Mouse (Mus musculus) kidney, embryonic 14.5 days (tissue): ENCODE data around the gene Mob3c. TPM values are rescaled to one million over a fixed set of nuclear protein-coding genes. Genes with fewer than 3 reads are reported as not detected.

Experiments
- ATAC-seq: fragments of 200-750 bp; cut with Nextera tagmentation; 2 replicates; pipeline ENCODE4 v1.8.0; 2017; ENCODE audit warnings: moderate number of reproducible peaks, mild to moderate bottlenecking, moderate TSS enrichment, moderate library complexity; ENCODE audit not compliant: low FRiP score, low TSS enrichment
- H3K27ac ChIP-seq: fragments of 300-500 bp; sonication (generic); 2 replicates; pipeline ENCODE4 v1.5.1; 2014; ENCODE audit warnings: low read depth, mild to moderate bottlenecking, low read length, moderate library complexity, mixed read lengths
- H3K27me3 ChIP-seq: fragments of 300-500 bp; sonication (generic); 2 replicates; pipeline ENCODE4 v1.6.1; 2014; ENCODE audit warnings: mild to moderate bottlenecking, low read length; ENCODE audit not compliant: control insufficient read depth, insufficient read depth
- H3K36me3 ChIP-seq: fragments of 300-500 bp; sonication (generic); 2 replicates; pipeline ENCODE4 v1.6.1; 2014; ENCODE audit warnings: low read length, mixed read lengths; ENCODE audit not compliant: control insufficient read depth, insufficient read depth
- H3K4me1 ChIP-seq: fragments of 300-500 bp; sonication (generic); 2 replicates; pipeline ENCODE4 v1.6.1; 2014; ENCODE audit warnings: low read length, mixed read lengths; ENCODE audit not compliant: control insufficient read depth, insufficient read depth
- H3K4me2 ChIP-seq: fragments of 300-500 bp; sonication (generic); replicated peaks from 2 replicates; pipeline ENCODE4 v1.6.1; 2014; ENCODE audit warnings: low read depth, mild to moderate bottlenecking, low read length
- H3K4me3 ChIP-seq: fragments of 300-500 bp; sonication (generic); 2 replicates; pipeline ENCODE4 v1.5.1; 2014; ENCODE audit warnings: mild to moderate bottlenecking, low read length
- H3K9ac ChIP-seq: fragments of 300-500 bp; sonication (generic); 2 replicates; pipeline ENCODE4 v1.6.1; 2014; ENCODE audit warnings: low read depth, mild to moderate bottlenecking, low read length, moderate library complexity
- H3K9me3 ChIP-seq: fragments of 300-500 bp; sonication (generic); 2 replicates; pipeline ENCODE4 v1.6.1; 2016; ENCODE audit warnings: low read length; ENCODE audit not compliant: control insufficient read depth
- WGBS: fragments of 180-500 bp; shearing (Covaris S2); extraction: QIAGEN DNeasy Blood & Tissue Kit; methylation state at CpG from one replicate; pipeline ENCODE4 v1.1.7; 2014; 5-methylcytosine and 5-hydroxymethylcytosine counted together
- polyA plus RNA-seq: library from polyadenylated mRNA; unstranded; fragments of >200 nt; fragmentation: Nextera tagmentation; extraction: Ambion mirVana; gene quantifications from 2 replicates; pipeline ENCODE4 v1.2.1, GENCODE M21; 2014

Gene Mob3c
- polyA plus RNA-seq, 1 experiment from 2014 or later: 9.9 TPM

DNA sequence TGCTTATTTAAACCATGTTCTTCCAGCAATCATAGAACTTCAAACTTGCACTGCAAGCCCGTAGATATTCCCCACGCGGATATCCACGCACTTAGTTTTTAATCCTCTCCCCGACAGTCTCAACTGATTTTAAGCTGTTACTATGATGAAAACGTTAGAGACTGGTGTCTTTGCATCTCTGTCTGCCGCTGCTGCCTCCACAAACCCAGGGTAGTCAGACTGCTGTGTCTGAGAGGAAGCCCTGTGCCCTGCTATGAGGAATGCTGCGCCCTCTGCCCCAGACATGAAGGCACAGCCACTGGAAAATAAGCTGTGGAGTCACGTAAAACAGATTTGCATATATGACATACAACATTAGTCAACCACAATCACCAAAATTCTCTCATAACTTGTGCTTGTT lies 50.9 kb downstream of the Mob3c start:
- Histone ChIP-seq H3K4me3 (no peak overlapping the region), H3K9me3 (no peaks in the 10 kb centered on the region), H3K27me3 (no peaks in the 10 kb centered on the region), H3K36me3 (no peaks in the 10 kb centered on the region; the same call in 1 of the 2 replicates), H3K27ac (no peak overlapping the region), H3K9ac (no peak overlapping the region), H3K4me1 (peaks cover 9% of the 10 kb centered on the region), H3K4me2 (no peak overlapping the region)
- ATAC-seq: no peak
- WGBS: 49% methylated on average over 9 of the region's 9 CpGs

DNA sequence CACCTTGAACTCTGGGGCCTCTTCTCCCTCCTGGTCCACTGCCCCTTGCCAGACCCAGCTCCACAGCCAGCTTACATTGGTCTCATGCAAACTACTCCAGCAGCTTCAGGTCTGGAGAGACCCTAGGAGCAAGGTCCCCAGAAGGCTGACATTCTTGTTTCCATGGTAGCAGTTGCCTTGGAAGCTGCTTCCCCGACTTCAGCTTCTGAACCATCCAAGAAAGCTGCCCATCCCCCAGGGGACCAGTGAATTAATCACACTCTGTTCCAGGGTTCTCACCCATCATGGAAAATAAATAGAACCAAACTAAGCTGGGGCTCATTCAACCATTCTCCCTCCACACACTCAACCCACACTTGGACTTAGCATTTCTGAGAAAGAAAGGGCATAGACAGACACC lies 53.3 kb downstream of the Mob3c start:
- no peak overlapping the region for H3K4me2 ChIP-seq
- H3K27ac ChIP-seq: no peak overlapping the region
- WGBS: 27% methylated on average over 1 of the region's 1 CpGs
- ATAC-seq: no peak
- H3K4me1 ChIP-seq: peaks cover 9% of the 10 kb centered on the region
- no peaks in the 10 kb centered on the region for H3K9me3 ChIP-seq
- H3K9ac ChIP-seq: no peak overlapping the region
- no peak overlapping the region for H3K4me3 ChIP-seq
- no peaks in the 10 kb centered on the region for H3K36me3 ChIP-seq
- no peaks in the 10 kb centered on the region for H3K27me3 ChIP-seq

DNA sequence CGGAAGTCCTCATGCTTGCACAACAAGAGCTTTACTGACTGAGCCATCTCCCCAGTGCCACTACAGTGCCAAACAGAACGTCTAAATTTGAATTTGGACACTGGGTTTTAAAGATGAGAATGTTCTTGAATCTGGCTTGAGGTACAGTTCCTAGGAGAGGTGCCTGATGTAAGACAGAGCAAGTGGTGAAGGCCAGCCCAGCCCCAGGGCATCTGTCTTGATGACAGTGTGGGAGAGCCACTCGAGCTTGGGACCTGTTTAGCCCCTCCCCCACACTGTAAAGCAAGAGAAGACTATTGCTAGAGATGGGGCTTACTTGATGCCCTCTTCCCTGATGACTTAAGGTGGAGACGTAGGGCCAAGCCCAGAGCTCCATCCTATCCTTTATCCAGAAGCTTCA lies 54.3 kb downstream of the Mob3c start:
- H3K9ac ChIP-seq: no peak overlapping the region
- ATAC-seq: no peak
- peaks cover 9% of the 10 kb centered on the region for H3K4me1 ChIP-seq
- no peak overlapping the region for H3K27ac ChIP-seq
- no peak overlapping the region for H3K4me3 ChIP-seq
- WGBS: 57% methylated on average over 4 of the region's 4 CpGs
- H3K27me3 ChIP-seq: no peaks in the 10 kb centered on the region
- H3K36me3 ChIP-seq: no peaks in the 10 kb centered on the region
- H3K9me3 ChIP-seq: no peaks in the 10 kb centered on the region
- no peak overlapping the region for H3K4me2 ChIP-seq

DNA sequence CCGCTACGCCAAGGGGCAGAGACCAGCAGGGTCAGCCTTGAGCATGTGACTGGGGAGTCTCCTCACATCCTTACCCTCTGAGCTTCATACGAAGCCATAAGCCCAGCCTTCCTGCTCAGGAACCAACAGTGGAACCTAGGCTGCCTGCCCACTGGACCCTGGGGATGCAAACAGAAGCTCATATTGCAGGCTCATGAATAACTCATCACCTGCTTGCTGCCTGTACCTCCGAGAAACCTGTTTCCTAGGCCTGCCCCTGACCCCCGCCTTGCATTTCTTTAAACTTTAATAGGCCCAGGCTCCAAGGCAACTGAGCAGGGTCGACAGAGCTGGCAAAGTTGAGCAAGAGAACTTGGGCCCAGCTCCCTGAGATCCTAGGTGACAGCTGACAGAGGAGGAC lies 56.1 kb downstream of the Mob3c start, which contains the start of gene Kncn:
TSS of gene Kncn (plus strand) at position 379 of the 400 bp plus-strand sequence.
- no peak for ATAC-seq
- Histone ChIP-seq H3K4me2 (no peak within 1 kb of the TSS), H3K27ac (no peak within 1 kb of the TSS), H3K9me3 (no peaks in the 10 kb centered on the region), H3K4me1 (no peaks in the 10 kb centered on the region), H3K27me3 (no peaks in the 10 kb centered on the region), H3K9ac (no peak within 1 kb of the TSS), H3K4me3 (no peak within 1 kb of the TSS), H3K36me3 (no peaks in the 10 kb centered on the region)
- 55% methylated on average over 6 of the region's 6 CpGs for WGBS

Other genes with a start within 250 kb of the Mob3c start
- not detected in 2 replicates for gene Cyp4a32, start 227.1 kb upstream of the Mob3c start, polyA plus RNA-seq
- 1.9 and 3.1 TPM in 2 replicates for gene Cyp4b1, start 180.4 kb upstream of the Mob3c start, polyA plus RNA-seq
- 35.4 and 54.1 TPM in 2 replicates for gene Efcab14, start 90.3 kb upstream of the Mob3c start, polyA plus RNA-seq
- gene Tex38, start 47.1 kb upstream of the Mob3c start, polyA plus RNA-seq: 0.26 TPM in 1 of 2 replicates, not detected in the other
- 55.8 and 63.5 TPM in 2 replicates for gene Atpaf1, start 43.3 kb upstream of the Mob3c start, polyA plus RNA-seq
- gene Mknk1, start 11.1 kb downstream of the Mob3c start, polyA plus RNA-seq: 17.6 and 19.6 TPM in 2 replicates
- not detected in 2 replicates for gene Kncn, start 56.3 kb downstream of the Mob3c start, polyA plus RNA-seq
- not detected in 2 replicates for gene 6430628N08Rik, start 62.6 kb downstream of the Mob3c start, polyA plus RNA-seq
- not detected in 2 replicates for gene Dmbx1, start 111.8 kb downstream of the Mob3c start, polyA plus RNA-seq
- 5.2 and 8.7 TPM in 2 replicates for gene Faah, start 189.8 kb downstream of the Mob3c start, polyA plus RNA-seq
- gene Nsun4, start 225.8 kb downstream of the Mob3c start, polyA plus RNA-seq: 17.1 and 24.1 TPM in 2 replicates
- 513 and 692 TPM in 2 replicates for gene Uqcrh, start 247.0 kb downstream of the Mob3c start, polyA plus RNA-seq
- 66.6 and 78.1 TPM in 2 replicates for gene Lrrc41, start 247.2 kb downstream of the Mob3c start, polyA plus RNA-seq